Mouse (Mus musculus) spleen, postnatal 14 days (tissue): ENCODE measurements around the gene Pglyrp1.

Experiments used
- DNase-seq, 2 experiments: peaks; one replicate each; pipeline ENCODE4 v3.0.0; 2021 to 2022; ENCODE audit warnings: low spot score in 2 of 2

The Pglyrp1 gene

GRCm38 (mm10) chr7:18926911-18927310, 55.8 kb downstream of the Pglyrp1 start:
- no peak for DNase-seq

- no peak for DNase-seq
These were observed 56.6 kb downstream of the Pglyrp1 start for GRCm38 (mm10) chr7:18927759-18928158.
